Mouse (Mus musculus) embryonic fibroblast, embryonic 13.5 days (primary cell): ENCODE data around the gene Hes5. TPM values are rescaled to one million over a fixed set of nuclear protein-coding genes. Genes with fewer than 3 reads are reported as not detected.

Experiments
- H3K27ac ChIP-seq: 2 replicates; pipeline ENCODE4 v1.5.1; 2012; ENCODE audit warnings: low read length, control low read depth, inconsistent platforms; ENCODE audit not compliant: insufficient read depth
- H3K4me1 ChIP-seq: 2 replicates; pipeline ENCODE4 v1.6.1; 2011; ENCODE audit warnings: low read length; ENCODE audit not compliant: control insufficient read depth, insufficient read depth
- H3K4me3 ChIP-seq: 2 replicates; pipeline ENCODE4 v1.5.1; 2011; ENCODE audit warnings: mild to moderate bottlenecking, control low read depth, low read length; ENCODE audit not compliant: insufficient read depth
- CTCF ChIP-seq: IDR thresholded peaks from 2 replicates; pipeline ENCODE4 v1.5.1; 2011; ENCODE audit warnings: mild to moderate bottlenecking, control low read depth, low read length, moderate library complexity, borderline replicate concordance; ENCODE audit not compliant: insufficient read depth
- POLR2A ChIP-seq: IDR thresholded peaks from 2 replicates; pipeline ENCODE4 v1.6.1; 2011; ENCODE audit warnings: low read depth, mild to moderate bottlenecking, control low read depth, low read length, moderate library complexity
- polyA plus RNA-seq: library from polyadenylated mRNA; stranded (reverse); fragments of >200 nt; gene quantifications from 2 replicates; pipeline ENCODE4 v1.2.4, GENCODE M21; 2011; ENCODE audit warnings: low read depth; ENCODE audit not compliant: missing spikeins, insufficient read length

Hes5 gene
- polyA plus RNA-seq, 1 experiment: not detected

DNA sequence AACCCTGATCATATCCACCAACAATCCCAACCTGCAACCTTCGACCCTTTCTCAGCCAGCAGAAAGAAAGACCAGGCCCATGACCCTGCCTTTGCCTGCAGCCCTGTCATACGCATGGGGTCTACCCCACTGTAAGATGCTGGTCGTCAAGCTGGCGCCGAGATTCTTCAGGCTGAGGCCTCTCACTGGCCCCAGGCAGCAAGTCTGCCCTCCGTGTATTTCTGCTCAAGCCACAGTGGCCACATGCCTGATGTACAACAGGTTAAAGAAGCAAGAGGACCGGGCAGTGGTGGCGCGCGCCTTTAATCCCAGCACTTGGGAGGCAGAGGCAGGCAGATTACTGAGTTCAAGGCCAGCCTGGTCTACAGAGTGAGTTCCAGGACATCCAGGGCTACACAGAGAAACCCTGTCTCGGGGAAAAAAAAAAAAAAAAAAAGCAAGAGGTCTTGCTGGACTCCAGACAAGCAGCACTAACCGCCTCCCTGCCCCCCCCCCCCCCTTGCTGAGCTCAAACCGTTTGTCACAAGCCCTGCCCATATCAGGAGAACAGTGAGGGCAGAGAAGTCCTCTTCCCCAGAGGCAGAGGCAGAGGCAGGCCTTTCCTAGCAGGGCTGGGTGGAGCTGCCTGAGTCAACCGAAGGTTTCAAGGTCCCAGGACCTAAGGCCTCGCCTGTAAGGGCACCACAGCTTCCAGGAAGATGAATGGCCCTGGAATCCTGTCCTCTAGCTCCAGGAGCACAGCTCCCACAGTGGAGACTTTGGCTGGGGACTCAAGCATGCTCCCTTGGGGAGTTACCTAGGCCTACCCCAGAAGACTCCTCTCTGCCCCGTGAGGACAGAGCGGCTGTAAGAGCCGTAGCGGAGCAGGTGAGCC, 21.8 kb downstream of the Hes5 start:
- no peak overlapping the region for H3K27ac ChIP-seq
- no peaks in the 10 kb centered on the region for H3K4me1 ChIP-seq
- TF ChIP-seq CTCF: no peak
- no peak for TF ChIP-seq POLR2A
- no peak overlapping the region for H3K4me3 ChIP-seq

- TF ChIP-seq POLR2A (no peak), CTCF (no peak)
- H3K4me3 ChIP-seq: no peak overlapping the region
- H3K4me1 ChIP-seq: no peaks in the 10 kb centered on the region
- no peak overlapping the region for H3K27ac ChIP-seq
Measured at GRCm38 (mm10) chr4:154983767-154984166, 23.0 kb downstream of the Hes5 start.

GRCm38 (mm10) chr4:154985151-154985777, 24.5 kb downstream of the Hes5 start:
- TF ChIP-seq POLR2A (no peak), CTCF (no peak)
- Histone ChIP-seq H3K4me1 (no peaks in the 10 kb centered on the region), H3K4me3 (no peak overlapping the region), H3K27ac (no peak overlapping the region)

- H3K27ac ChIP-seq: no peak overlapping the region
- H3K4me1 ChIP-seq: no peaks in the 10 kb centered on the region
- H3K4me3 ChIP-seq: no peak overlapping the region
- no peak for TF ChIP-seq POLR2A
- peak; percentile 38; the same call in 1 of the 2 replicates for TF ChIP-seq CTCF
Measured at GRCm38 (mm10) chr4:154986096-154986495, 25.4 kb downstream of the Hes5 start.

- Histone ChIP-seq H3K27ac (no peak overlapping the region), H3K4me1 (no peaks in the 10 kb centered on the region), H3K4me3 (no peak overlapping the region)
- TF ChIP-seq POLR2A: no peak
- TF ChIP-seq CTCF: no peak
Measured at GRCm38 (mm10) chr4:154986750-154987149, 26.0 kb downstream of the Hes5 start.

- Histone ChIP-seq H3K4me1 (no peaks in the 10 kb centered on the region), H3K27ac (no peak overlapping the region), H3K4me3 (no peak overlapping the region)
- no peak for TF ChIP-seq CTCF
- TF ChIP-seq POLR2A: no peak
Measured at GRCm38 (mm10) chr4:154994876-154995275, 34.2 kb downstream of the Hes5 start.

DNA sequence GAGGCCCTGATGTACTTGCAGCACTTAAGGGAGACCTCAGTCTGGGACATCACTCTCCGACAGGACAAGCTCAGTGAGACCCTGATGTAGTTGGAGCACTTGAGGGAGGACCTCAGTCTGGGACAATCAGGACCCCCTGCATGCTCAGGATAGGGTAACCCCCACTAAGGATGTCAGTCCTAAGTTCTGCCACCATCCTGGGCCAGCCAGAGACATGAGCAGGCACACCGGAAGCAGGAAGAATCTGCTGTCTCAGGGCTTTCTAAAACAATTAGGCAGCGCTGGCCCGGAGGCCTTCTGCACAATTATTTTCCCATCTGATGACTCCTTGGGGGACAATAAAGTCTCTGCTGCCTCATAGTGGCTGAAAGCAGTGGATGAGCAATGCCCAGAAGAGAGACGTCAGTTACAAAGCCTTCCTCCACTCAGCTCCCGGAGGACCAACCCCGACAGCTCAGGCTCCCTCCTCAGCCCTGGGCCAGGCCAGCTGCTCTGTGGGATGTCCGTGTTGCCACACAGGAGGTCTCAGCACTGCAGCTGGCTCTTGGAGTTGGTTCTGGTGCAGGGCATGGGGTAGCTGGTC, 35.9 kb downstream of the Hes5 start:
- H3K4me1 ChIP-seq: no peaks in the 10 kb centered on the region
- H3K27ac ChIP-seq: no peak overlapping the region
- TF ChIP-seq CTCF (no peak), POLR2A (no peak)
- no peak overlapping the region for H3K4me3 ChIP-seq

GRCm38 (mm10) chr4:154999379-154999778, 38.7 kb downstream of the Hes5 start:
- H3K27ac ChIP-seq: no peak overlapping the region
- no peak for TF ChIP-seq CTCF
- TF ChIP-seq POLR2A: no peak
- H3K4me3 ChIP-seq: no peak overlapping the region
- H3K4me1 ChIP-seq: no peaks in the 10 kb centered on the region

GRCm38 (mm10) chr4:155005278-155005677, 44.6 kb downstream of the Hes5 start:
- Histone ChIP-seq H3K27ac (no peak overlapping the region), H3K4me1 (no peaks in the 10 kb centered on the region), H3K4me3 (no peak overlapping the region)
- TF ChIP-seq POLR2A: no peak
- no peak for TF ChIP-seq CTCF

GRCm38 (mm10) chr4:155006296-155006695, 45.6 kb downstream of the Hes5 start:
- TF ChIP-seq POLR2A (no peak), CTCF (no peak)
- Histone ChIP-seq H3K4me3 (no peak overlapping the region), H3K4me1 (no peaks in the 10 kb centered on the region), H3K27ac (no peak overlapping the region)
